ENCODE assay signal across 35 mouse cellular contexts in the genomic region with DNA sequence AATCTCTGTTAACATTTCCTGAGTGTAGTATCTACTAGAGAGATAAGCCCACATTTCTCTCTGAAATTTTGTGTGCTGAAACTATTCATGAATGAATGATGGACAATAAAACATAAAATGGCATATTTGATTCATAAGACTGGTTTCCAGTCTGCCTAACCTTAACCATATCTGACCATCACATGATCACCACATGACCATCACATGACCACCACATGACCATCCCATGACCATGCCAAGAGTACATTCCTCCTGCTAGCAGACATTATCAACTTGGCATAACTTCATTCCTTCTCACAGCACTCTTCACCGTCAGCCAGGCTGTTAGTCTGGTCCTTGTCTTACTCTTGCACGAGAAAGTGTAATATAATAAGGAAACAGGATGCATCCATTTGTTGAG.
"Had no signal": no experiment of that assay in that cellular context is flagged by ENCODE, and none has a peak within 500 bp of the region (broad histone marks: within the 10 kb centered on the region; RNA-seq: fewer than 3 reads in every experiment).

No protein-coding gene starts in this region.

- H3K36me3 ChIP-seq: hindbrain, embryonic 12.5 days; hindbrain, embryonic 15.5 days; intestine, embryonic 15.5 days had no signal

- H3K4me1 ChIP-seq: heart, embryonic 10.5 days; heart, embryonic 12.5 days; heart, embryonic 13.5 days; heart, embryonic 15.5 days; hindbrain, embryonic 10.5 days; hindbrain, embryonic 12.5 days; hindbrain, embryonic 13.5 days; hindbrain, embryonic 15.5 days; intestine, embryonic 15.5 days; kidney, embryonic 15.5 days had no signal

- DNase-seq: heart, postnatal 10 days; heart, postnatal 14 days; heart, postnatal 36 days; heart, postnatal 4 days; kidney, adult 11 months; kidney, adult 18-20 months; kidney, adult 2 months; kidney, adult 8-10 months; kidney, adult 9 months; kidney, postnatal 10 days; kidney, postnatal 14 days; kidney, postnatal 25 days; kidney, postnatal 36 days; kidney, postnatal 4 days; layer of hippocampus, adult 9-11 months; layer of hippocampus, postnatal 36 days had no signal

- H3K4me2 ChIP-seq: heart, embryonic 11.5 days; heart, embryonic 12.5 days; heart, embryonic 13.5 days; heart, embryonic 15.5 days; hindbrain, embryonic 12.5 days; hindbrain, embryonic 13.5 days; hindbrain, embryonic 14.5 days; hindbrain, embryonic 15.5 days; intestine, embryonic 15.5 days; kidney, embryonic 15.5 days had no signal

- H3K27me3 ChIP-seq: heart, embryonic 12.5 days; heart, embryonic 13.5 days; heart, embryonic 15.5 days; hindbrain, embryonic 12.5 days; hindbrain, embryonic 13.5 days; hindbrain, embryonic 15.5 days; intestine, embryonic 15.5 days; kidney, embryonic 15.5 days had no signal

- H3K27ac ChIP-seq: heart, embryonic 10.5 days; heart, embryonic 13.5 days; heart, embryonic 15.5 days; hindbrain, embryonic 10.5 days; hindbrain, embryonic 12.5 days; hindbrain, embryonic 13.5 days; hindbrain, embryonic 14.5 days; hindbrain, embryonic 15.5 days; hindbrain, postnatal 0 days; intestine, embryonic 15.5 days; kidney, embryonic 15.5 days; kidney, postnatal 0 days; layer of hippocampus, adult 2 months had no signal

- ATAC-seq: hindbrain, embryonic 16.5 days; hindbrain, postnatal 0 days; inflammation-experienced regulatory T-cells, adult 6 months; intestine, embryonic 15.5 days; intestine, embryonic 16.5 days; intestine, postnatal 0 days had no signal

- H3K4me3 ChIP-seq: heart, embryonic 10.5 days; heart, embryonic 12.5 days; heart, embryonic 13.5 days; heart, embryonic 15.5 days; hindbrain, embryonic 10.5 days; hindbrain, embryonic 12.5 days; hindbrain, embryonic 13.5 days; hindbrain, embryonic 15.5 days; intestine, embryonic 15.5 days; kidney, embryonic 15.5 days; layer of hippocampus, adult 2 months had no signal

- H3K9ac ChIP-seq: heart, embryonic 12.5 days; heart, embryonic 13.5 days; heart, embryonic 15.5 days; hindbrain, embryonic 12.5 days; hindbrain, embryonic 13.5 days; hindbrain, embryonic 14.5 days; hindbrain, embryonic 15.5 days; intestine, embryonic 15.5 days; kidney, embryonic 15.5 days had no signal

- H3K9me3 ChIP-seq: heart, embryonic 10.5 days; heart, embryonic 12.5 days; heart, embryonic 13.5 days; heart, embryonic 15.5 days; hindbrain, embryonic 10.5 days; hindbrain, embryonic 12.5 days; hindbrain, embryonic 13.5 days; hindbrain, embryonic 15.5 days; intestine, embryonic 15.5 days; kidney, embryonic 15.5 days had no signal
